Mouse (Mus musculus) olfactory bulb, adult 2 months (tissue): ENCODE measurements around the gene Moap1.

Experiments used
- CTCF ChIP-seq: fragments of 200-500 bp; IDR thresholded peaks from 2 replicates; pipeline ENCODE4 v1.5.1; 2012; ENCODE audit warnings: low read depth, mild to moderate bottlenecking, low read length, moderate library complexity; ENCODE audit not compliant: insufficient read depth
- POLR2A ChIP-seq: fragments of 200-500 bp; IDR thresholded peaks from 2 replicates; pipeline ENCODE4 v1.6.1; 2012; ENCODE audit warnings: mild to moderate bottlenecking, low read depth, low read length, moderate library complexity; ENCODE audit not compliant: insufficient read depth

GRCm38 (mm10) chr12:102743589-102744574 lies at the start of gene Moap1, which contains the start of gene Tmem251:
- TF ChIP-seq CTCF, result no peak; the same call in 1 of the 2 replicates
- TF ChIP-seq POLR2A, result peak; percentile 85
